Mouse (Mus musculus): ENCODE results near the gene Dtx1.

Gene Dtx1

DNA sequence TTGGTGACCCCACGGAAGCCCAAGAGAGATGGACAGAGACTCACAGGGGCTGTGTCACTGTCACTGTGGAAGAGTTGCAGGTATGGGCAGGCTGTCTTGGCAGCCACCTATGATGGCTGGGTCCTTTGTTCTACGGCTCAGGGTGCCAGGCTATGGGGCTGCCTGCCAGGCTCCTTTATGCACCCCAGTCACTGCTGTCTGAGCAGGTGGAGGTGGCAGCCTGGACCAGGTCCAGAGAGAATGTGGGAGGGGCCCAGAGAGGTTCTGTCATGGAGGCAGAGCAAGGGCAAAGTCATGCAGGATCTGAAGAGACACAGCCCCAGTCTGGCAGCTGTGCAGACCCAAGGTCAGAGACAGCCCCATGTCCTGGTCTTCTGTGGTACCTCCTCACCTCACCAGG lies 8.8 kb downstream of the Dtx1 start:
- no peak for DNase-seq

DNA sequence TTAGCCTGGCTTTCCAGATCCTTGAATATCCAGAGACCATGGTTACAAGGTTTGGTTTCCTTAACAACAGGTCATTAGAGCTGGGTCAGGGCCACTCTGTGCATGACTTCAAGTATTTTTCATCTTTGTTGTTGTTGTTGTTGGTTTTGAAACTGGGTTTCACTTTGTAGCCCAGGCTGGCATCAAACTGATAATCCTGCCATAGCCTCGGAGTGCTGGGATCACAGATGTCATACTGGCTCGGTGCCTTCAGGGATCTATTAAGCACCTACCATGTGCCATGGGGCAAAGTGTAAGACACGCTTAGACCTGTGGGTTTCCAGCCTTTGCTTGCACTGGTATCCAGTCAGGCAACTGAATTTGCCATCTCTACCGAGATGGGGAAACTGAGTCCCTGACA lies 9.3 kb downstream of the Dtx1 start:
- DNase-seq = no peak

DNA sequence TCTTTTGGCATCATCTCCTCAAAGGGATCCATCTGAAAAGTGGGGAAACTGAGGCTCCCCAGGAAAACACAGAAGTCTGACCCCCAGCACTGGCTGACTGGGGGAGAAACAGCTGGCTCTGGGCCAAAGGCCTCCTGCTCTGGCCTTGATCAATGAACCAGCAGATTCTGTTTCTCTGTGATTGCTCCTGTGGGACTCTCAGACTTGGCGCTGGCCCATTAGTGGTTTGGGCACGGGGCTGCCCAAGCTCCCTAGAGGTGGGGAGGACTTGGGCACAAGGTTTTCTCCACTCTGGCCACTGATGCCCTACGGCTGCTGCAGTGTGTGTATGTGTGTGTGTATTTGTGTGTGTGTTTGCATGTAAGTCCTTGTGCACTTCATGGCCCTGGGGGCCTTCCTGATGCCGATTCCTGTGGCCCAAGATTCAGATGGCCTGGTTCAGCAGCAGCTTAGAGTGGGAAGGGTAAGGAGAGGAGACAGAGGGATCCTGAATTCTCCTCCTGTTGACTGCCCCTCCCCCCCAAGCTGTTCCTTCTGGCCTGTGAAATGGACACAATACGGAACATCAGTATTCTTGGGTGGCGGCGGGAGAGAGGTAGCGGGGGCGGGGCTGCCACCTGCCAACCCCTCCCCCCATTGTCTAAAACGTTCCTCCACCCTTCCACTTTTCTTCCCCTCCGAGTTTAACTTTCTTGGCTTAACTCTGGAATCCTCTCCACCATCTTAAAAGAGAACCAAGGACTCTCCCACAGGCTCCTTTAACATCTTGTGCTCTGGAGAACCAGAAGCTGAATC lies 10.5 kb downstream of the Dtx1 start:
- no peak for DNase-seq

DNA sequence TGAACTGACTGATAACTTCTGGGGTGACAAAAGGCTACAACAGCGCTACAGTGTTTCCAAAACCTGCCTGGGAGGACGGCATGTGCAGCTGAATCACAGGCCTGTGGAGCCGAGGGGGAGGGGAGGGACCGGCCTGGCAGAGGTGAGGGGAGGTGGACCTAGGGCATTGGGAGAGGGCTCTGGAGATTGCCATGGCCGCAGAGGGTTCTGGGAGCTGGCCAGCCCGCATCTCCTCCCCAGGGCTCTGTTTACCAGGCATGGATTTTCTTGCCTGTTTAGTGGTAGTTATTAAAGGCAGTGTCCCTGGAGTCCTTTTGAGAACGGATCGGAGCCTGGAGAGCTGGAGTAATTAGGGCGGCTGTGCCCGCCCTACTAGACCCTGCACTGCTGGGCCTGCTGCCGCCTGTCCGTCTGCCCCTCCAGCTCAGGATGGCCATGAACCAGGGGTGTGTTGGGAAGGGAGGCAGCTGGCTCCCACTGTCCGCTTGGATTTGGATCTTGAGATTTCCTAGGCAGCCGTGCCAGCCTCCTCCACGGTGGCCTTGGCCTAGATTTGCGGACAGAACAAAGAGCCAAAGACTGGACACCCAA lies 12.8 kb downstream of the Dtx1 start:
- DNase-seq = no peak

DNA sequence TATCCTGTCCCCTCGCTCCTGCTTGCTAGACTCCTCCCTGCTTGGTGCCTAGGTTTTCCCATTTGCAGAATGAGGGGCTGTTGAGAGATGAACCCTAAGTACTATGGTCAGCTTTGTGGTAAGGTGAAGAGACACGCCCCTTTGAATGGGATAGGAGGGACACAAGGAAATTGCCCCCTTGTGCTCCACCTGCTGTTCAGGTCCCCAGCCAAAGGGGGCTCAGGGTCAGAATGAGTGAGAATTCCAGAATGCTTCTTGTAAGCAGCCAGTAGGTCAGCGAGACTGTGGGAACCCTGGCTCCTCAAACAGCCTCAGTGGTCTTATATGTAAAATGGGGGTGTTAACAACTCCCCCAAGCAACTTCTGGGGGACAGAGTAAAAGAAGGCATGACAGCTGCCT lies 13.5 kb downstream of the Dtx1 start:
- no peak for DNase-seq

DNA sequence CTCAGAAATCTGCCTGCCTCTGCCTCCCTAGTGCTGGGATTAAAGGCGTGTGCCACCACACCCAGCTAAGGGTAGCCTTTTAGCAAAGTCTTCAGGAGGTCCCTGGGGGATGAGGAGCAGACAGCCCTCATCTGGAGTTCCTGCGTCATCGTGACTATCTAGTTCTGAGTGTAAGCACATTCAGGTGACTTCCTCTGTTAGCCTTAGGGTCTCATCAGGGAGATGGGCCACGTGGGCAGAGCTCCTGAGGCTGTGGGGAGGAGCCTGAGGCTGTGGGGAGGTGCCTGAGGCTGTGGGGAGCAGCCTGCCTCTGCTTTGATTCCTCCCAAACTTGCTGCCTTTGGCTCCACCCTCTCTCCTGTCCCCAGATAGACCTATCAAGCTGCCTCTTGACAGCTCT lies 14.9 kb downstream of the Dtx1 start:
- no peak for DNase-seq

DNA sequence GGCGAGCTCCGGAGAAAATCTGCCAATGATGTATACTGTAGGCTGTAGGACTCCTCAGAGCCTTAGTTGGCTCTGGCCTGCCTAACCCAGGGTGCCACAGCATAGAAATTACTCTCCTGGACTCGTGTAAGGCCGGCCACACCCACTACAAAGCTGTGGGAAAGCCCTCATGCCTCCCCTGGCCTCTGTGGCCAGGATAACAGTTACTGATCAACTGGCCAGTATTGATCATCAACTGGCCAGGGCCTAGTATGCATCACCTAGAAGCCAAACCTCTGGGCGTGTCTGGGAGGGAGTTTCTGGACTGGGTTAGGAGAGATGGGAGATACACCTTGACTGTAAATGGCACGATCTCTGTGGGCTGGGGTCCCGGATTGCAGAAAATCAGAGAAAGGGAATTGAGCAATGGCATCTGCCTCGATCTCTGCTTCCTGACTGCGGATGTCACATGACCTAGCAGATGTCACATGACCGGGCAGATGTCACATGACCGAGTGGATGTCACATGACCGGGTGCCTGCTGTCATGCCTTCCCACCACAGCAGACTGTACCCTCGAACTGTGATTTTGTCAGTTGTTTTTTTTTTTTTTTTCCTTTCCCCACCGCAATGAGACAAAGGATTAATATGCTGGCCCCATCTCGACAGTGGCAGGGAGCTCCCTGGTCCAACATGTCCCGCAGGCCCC lies 15.5 kb downstream of the Dtx1 start:
- no peak for DNase-seq

DNA sequence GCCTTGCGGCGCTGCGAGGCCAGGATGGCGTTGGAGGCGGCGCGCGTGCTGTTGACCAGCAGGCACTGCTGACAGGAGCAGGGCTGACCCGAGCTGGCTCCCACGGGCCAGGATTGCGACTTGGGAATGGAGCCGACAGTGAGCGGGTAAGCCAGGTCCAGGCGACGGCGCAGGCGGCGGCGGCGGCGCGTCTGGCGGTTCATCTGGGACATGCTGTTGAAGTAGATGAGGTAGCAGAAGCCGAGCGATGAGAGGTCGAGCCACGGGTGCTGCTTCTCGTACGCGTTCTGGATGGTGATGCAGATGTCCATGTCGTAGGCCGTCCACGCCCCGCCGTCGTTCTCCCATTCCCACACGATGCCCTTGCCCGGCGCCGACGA lies 17.0 kb downstream of the Dtx1 start:
- no peak for DNase-seq

DNA sequence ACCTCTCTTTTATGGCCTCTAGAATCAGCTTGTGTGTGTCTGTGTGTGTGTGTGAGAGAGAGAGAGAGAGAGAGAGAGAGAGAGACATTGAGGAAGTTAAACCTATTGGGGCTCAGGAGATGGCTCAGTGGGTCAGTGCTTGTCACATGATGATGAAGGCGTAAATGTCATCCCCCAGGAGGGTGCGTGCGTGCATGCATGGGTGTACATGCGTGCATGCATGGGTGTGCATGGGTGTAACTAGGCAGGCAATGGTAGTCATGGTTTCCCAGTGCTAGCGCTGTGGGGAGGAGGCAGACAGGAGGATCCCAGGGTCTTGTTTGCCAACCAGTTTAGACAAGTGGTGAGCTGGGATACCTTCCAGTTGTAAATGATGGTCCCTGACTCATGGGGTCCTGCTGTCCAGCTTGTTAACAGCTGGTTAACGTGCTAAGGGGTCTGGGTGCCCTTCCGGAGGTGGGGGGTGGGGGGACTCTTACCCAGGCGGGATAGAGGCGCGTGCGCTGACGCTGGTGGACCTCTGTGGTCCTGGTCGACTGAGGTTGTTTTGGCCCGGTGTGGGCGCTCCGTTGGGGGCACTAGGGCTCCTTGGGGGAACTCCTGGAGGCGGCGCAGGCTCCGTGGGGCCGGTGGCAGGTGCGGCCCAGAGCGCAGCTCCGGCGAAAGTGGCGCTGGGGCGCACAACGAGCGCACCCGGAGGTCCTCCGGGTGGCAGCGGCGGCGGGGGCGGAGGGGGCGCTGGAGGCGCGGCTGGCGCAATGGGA lies 17.6 kb downstream of the Dtx1 start:
- DNase-seq = no peak

DNA sequence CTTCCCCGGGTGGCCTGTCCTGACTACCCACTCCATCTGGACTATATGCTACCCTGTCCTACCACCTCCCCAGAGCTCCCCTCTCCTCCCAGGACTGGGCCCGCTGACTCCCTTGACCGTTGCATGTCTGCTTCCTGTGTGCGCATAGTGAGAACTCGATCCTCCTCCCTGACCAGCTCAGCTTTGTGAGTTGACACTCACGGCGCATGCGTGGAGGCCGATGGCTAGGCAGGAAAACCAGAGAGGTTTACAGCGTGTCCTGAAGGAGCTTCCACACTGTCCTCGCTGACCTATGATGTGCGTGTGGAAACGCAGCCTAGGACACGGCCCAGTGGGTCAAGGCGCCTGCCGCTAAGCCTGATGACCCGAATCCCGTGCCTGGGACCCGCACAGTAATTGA lies 19.7 kb downstream of the Dtx1 start:
- no peak for DNase-seq

DNA sequence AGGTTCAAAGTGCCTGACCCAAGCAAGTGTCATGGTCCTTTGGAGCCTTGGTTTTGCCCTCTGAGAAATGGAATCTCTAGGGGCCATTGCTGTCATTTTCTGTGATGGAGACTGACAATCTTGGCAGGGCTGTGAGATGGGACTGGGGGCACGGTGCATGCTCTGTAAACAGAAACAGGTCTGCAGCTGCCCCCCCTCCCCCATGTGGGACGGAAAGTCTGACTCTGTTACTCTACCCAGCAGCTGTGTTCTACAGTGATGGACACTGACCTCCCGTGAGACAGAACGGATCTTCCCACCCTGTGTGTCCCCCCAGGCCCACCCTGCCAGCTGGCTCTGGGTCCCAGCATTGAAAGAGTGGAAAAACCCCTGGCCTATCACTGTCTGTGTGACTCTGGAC lies 21.3 kb downstream of the Dtx1 start:
- no peak for DNase-seq

DNA sequence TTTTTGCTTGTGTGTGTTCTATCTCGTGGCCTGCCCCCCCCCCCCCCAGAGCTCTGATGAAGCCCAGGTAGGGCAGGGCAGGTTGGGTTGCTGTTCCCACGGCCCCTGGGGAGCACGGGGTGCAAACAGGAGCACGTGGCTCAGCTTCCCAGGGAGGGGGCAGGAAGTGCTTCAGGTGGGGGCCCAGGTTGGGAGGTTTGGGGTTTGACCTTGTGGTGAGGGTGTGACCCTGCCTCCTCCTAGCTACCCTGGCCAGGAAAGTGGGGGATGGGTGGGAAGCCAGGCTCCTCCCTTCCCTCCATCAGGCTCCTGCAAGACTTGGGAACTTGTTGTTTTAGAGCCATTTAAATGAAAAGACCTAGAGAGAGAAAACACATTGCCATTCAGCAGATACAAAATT lies 23.3 kb downstream of the Dtx1 start:
- DNase-seq = no peak

DNA sequence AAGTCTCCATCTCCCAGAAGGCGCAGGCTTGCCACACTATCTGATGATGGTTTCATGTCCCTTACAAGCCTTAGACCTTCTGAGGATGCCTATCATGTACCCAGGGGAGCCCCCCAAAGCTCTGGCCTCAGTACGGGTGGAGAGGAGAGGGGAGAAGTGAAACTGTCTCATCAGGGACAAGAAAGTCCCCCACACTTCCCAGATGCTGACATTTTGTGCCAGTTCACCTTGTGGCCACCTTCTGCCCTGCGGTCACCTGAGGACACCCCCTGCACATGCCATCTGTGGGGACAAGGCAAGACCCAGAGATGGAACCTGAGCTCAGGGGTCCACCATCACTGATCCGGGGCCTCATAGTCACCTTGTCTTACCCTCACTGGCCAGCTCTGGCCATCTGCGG lies 23.8 kb downstream of the Dtx1 start:
- no peak for DNase-seq

DNA sequence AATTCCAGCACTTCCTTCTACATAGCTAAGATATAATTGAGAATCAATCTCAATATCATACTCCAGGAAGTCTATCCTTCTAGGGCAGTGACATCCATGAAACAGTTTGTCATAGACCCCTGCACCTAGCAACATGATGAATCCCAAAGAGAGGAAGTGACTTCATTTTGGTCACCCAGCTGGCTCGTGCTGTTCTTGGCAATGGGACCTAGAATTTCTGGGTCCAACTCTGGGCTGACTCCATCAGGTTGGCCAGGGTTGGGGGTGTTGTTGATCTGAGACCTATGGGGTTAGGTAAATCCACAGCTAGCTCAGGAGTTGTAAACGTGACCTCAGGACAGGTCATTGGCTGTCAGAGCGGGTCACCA lies 24.3 kb downstream of the Dtx1 start:
- no peak for DNase-seq

DNA sequence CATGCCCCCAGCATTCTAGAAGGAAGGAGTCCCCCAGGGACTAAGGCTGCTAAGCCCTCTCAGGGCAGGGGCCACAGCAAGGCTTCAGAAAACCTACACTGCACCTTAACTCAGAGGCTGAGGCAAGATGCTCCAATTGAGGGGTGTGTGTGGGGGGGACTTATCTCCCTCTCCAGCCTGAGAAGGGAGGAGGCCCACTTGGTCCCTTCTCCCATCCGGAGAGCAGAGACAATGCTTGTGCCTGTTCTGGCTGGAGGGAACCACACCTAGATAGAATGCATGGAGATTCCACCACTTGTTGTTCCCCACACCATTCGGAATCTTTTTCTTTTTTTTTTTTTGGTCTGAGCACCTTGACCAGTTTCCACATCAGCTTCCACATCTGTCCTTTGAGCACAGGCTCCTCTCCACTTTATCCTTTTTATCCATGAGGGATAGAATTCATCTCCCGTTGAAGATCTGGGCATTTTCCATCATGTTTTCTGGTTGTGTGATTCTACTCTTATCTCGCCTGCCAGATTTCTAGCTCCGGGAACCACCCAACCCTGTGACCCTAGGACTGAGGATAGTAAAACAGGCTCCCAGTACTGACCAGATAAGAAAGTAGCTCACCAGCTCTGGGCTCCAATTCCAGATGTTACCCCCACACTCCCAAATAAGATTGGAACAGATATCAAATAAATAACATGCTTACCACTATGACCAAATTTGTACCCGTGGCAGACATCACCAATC lies 24.8 kb downstream of the Dtx1 start:
- DNase-seq = no peak

DNA sequence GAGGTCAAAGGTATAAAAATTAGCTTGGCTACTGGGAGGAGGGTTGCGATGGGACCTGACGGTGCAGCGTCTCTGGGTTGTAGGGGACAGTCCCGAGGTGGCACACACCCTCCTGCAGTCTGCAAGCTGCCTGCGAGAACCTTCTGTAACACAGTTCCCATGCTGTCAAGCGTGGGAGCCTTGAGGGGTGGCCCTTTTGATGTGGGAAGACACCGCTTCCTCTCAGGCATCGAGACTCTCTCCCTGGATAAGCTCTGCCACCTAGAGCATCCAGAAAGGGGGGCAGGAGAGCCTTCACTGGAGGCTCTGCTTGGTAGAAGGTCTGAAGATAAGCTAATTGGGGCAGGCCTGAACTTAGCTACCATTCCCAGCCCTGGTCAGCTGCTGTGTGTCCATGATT lies 26.0 kb downstream of the Dtx1 start:
- DNase-seq = no peak

DNA sequence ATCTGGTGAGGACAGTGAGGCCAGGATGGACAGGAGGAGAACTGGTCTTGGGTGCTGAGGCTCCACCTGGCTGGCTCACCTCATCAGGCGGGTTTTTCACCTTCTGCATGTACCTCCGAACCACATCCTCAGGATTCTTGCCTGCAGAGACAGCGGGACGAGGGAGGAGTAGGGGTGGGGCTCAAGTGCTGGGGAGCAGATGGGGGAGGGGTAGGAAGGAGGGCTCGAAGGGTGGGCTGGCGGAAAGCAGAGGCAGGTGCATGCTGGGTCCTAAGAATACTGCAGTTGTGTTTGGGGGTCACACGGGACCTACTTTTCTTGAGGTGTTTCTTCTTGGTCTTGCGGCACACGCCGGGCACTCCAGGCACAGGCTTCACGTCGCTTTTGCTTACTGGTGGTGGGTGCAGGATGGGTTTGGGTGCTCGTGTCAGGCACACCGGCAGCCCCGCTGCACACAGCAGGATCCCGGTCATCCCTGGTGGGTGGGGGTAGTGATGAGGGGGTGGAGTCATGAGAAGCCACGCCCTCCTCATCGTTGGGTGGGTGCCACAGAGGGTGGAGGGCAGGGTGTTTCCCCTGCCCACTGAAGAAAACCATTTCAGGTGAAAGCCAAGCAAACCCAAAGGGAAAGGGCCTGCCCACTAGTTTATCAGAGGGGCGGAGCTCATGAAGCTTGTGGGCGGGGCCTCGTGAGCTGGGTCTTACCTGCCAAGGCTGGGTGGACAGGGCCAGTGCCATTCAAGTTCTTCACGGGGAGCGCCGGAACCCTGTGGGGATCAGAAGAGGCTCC lies 28.6 kb downstream of the Dtx1 start:
- no peak for DNase-seq

DNA sequence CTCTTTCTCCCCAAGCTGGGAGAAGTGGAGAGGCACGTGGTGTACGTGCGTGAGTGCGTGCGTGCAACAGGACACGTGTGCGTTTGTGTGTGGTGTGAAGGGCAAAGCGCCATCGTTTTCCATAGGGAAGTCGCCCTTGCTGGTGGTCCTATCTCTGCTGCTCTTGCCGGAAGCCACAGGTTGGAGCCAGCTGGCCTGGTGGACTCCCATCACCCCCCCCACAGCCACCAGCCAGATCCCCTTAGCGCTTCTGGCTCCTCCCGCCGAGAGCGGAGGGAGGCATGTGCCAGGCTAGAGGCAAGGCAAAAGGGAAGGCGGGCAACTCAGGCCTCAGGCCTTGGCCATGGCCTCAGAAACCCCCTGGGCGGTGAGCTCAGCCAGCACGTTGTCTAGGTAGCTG lies 30.8 kb downstream of the Dtx1 start:
- DNase-seq = no peak

DNA sequence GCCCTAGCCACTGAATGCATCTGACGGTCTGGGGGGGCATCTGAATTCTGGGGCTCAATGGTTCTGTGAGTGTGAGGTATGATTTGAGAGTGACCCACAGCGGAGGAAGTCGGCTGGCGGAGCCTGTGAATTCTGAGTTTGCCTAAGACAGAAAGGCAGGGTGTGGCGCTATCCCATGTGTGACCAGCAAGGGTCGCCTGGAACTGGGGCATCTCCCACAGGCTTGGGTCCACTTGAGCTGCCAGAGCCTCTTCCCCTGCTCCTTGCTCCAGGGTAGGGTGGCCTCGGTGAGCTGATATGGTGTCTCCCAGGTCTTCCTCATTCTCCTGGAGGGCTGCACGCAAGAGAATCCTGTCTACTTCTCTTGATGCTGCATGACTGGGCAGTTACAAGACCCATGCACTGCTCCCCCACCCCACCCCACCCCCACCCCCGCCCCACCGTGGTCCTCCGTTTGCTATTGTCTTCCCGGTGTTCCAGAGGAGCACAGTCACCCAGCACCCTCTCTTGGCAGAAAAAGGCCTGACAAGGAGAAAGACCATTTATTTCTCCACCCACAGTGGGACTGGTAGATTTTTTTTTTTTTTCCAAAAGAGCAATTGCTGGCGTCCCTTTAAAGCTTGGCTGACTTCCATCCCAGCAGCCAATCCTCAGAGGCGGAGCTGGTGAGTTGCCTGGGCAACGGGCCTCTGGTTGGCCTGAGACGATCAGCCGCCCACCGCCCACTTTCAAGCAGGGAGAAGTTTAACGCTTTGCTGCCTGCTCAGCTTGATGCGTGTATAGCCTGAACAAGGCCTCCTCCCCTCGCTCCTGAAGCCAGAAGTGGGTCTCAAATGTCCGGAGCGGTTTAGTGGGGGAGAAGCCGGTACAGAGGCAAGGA lies 31.8 kb downstream of the Dtx1 start:
- peak; percentile 90 for DNase-seq

DNA sequence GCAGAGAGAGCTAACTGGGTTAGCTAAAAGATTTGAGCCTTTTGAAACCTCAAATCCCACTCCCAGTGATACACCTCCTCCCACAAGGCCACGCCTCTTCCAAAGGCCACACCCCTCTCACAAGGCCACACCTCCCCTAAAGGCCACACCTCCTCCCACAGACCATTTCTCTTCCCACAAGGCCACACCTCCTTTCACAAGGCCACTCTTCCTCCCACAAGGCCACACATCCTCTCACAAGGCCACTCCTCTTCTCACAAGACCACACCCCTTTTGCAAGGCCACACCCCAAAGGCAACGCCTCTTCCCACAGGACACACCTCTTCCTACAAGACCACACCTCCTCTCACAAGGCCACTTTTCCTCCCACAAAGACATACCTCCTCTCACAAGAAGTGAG lies 34.2 kb downstream of the Dtx1 start:
- no peak for DNase-seq

Measured in kidney, postnatal 14 days (tissue).